Mouse (Mus musculus) cortical plate, adult 2 months (tissue): ENCODE results near the gene Rom1. TPM values are rescaled to one million over a fixed set of nuclear protein-coding genes. Genes with fewer than 3 reads are reported as not detected.

ENCODE experiments used
- H3K27ac ChIP-seq: fragments of 200-500 bp; 2 replicates; pipeline ENCODE4 v1.5.1; 2012; ENCODE audit warnings: low read length, control low read depth, inconsistent platforms; ENCODE audit not compliant: insufficient read depth
- H3K4me1 ChIP-seq: fragments of 200-500 bp; 2 replicates; pipeline ENCODE4 v1.6.1; 2011; ENCODE audit warnings: low read length; ENCODE audit not compliant: control insufficient read depth, insufficient read depth
- H3K4me3 ChIP-seq: fragments of 200-500 bp; 2 replicates; pipeline ENCODE4 v1.5.1; 2011; ENCODE audit warnings: mild to moderate bottlenecking, low read length, control low read depth; ENCODE audit not compliant: insufficient read depth
- CTCF ChIP-seq: fragments of 200-500 bp; IDR thresholded peaks from 2 replicates; pipeline ENCODE4 v1.5.1; 2011; ENCODE audit warnings: mild to moderate bottlenecking, control low read depth, low read length; ENCODE audit not compliant: insufficient read depth; ENCODE audit errors: extremely low read depth
- POLR2A ChIP-seq: fragments of 200-500 bp; IDR thresholded peaks from 2 replicates; pipeline ENCODE4 v1.6.1; 2011; ENCODE audit warnings: mild to moderate bottlenecking, low read length, control low read depth; ENCODE audit not compliant: insufficient read depth; ENCODE audit errors: extremely low read depth
- polyA plus RNA-seq: library from polyadenylated mRNA; depleted of rRNA; stranded (reverse); fragments of >200 nt; gene quantifications from 2 replicates; pipeline ENCODE4 v1.2.3, GENCODE M21; 2012

Rom1 gene
- polyA plus RNA-seq, 1 experiment = 9.2 TPM

DNA sequence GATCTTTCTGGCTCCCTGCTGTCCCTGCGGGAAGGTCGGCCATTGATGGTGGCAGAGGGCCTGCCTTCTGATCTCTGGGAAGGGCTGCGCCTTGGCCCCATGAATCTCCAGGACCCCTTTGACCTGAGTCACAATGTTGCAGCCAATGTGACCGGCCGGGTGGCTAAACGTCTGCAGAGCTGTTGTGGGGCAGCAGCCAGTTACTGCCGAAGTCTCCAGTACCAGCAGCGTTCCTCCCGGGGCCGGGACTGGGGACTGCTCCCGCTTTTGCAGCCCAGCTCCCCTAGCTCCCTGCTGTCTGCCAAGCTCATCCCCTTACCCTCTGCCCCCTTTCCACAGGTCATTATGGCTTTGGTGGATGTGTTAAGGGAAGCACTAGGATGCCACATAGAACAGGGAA is 35.9 kb upstream of the Rom1 start:
- Histone ChIP-seq H3K27ac (no peak overlapping the region), H3K4me1 (peaks cover 5% of the 10 kb centered on the region; the same call in 1 of the 2 replicates), H3K4me3 (no peak overlapping the region)
- TF ChIP-seq CTCF (no peak), POLR2A (no peak)

DNA sequence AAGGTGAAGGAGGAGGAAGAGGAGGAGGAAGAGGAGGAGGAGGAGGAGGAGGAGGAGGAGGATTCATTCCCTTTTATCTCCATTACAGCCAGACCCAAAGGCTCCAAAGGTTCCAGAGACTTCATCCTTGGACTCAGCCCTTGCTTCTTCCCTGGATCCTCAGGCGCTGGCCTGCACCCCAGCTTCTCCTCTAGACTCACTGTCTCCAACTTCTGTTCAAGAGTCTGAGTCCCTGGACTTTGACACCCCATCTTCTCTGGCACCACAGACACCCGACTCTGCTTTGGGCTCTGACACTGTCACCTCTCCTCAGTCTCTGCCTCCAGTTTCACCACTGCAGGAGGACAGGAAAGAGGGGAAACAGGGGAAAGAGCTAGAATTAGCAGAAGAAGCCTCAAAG is 33.1 kb upstream of the Rom1 start:
- H3K27ac ChIP-seq = peak overlapping the region; percentile 93
- peaks cover 3% of the 10 kb centered on the region; the same call in 1 of the 2 replicates for H3K4me1 ChIP-seq
- no peak for TF ChIP-seq POLR2A
- TF ChIP-seq CTCF = no peak
- no peak overlapping the region for H3K4me3 ChIP-seq

DNA sequence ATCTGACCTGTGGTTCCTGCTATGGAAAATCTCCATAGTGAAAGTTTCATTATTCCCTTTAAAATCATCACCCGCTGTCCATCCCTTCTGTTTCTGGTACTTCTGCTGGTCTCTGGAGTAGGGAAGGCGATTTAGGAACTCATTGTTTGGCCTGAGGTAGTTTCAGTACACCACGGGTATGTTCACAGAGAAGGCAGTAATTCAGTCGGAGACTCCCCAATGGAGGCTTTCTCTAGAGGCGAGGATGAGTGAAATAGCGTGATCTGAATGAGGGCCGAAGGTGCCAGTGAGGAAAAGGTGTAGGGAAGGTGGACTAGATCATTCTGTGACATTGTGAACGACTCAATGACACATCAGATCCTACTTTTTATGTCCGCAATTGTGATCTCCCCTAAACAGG is 25.0 kb upstream of the Rom1 start:
- Histone ChIP-seq H3K27ac (no peak overlapping the region), H3K4me1 (peaks cover 2% of the 10 kb centered on the region; the same call in 1 of the 2 replicates), H3K4me3 (peak overlapping the region; percentile 65)
- TF ChIP-seq CTCF (no peak), POLR2A (no peak)

DNA sequence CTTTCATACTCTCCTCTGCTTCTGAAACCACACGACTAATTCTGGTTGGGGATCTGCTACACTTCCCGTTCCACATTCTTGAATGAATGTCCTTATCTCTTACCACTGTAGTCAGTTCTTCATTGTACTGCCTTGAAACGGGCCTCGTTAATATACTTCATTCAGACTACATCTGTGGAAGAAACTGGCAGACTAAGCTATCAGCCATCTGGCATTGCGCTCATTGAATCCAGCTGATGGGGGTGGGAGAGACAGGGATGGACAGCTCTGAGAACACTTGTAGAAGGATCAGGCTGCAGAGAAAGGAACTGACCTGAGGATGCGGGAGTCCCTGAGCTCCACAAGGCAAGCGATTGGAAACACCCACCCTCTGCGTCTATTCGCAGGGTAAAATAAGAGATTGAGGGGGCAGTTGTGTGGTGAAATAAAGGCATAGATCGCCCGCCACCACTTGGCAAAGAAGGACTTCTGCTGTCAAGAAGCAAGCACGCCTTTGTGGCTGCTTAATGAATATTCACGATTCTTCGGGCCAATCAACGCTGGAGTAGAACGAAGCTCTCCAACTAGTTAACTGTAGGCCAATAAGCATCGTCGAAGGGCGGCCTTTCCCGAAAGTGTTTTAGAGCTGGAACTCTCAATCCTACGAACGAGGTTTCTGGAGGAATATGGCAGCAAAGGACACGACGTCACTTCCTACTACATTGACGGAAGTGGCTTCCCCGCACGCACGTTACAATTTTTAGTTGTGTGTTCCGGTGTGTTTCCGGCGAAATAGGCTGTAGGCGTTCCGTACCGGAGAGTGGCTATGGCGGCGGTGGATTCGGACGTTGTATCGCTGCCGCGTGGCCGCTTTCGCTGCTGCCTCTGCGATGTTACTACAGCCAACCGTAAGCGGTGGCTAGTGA is 24.2 kb upstream of the Rom1 start, which contains the start of gene Tut1:
TSS of gene Tut1 (plus strand) at position 713 of the 905 bp plus-strand sequence.
- Histone ChIP-seq H3K4me3 (peak within 1 kb of the TSS; percentile 65), H3K27ac (no peak within 1 kb of the TSS), H3K4me1 (peaks cover 2% of the 10 kb centered on the region; the same call in 1 of the 2 replicates)
- peak; percentile 38 for TF ChIP-seq POLR2A
- TF ChIP-seq CTCF = no peak

DNA sequence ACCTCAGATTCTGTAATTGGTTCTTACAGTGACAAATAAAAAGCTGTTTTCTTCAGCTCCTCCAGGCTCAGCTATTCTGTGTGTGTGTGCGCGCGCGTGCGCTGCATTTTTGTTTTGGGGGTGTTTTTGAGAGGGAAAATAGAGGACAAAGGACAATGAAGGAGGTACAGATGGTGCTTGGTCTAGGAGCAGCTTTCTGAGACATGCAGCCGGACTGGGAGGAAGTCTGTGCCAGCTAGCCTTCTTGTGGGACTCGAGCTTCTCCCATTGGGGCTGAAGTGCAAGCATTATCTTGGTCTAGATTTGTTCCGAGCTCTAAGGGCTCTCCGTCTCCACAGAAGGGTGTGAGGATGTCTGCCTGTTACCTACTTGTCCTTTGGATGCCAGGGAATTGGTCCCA is 23.1 kb upstream of the Rom1 start:
- Histone ChIP-seq H3K27ac (no peak overlapping the region), H3K4me3 (no peak overlapping the region), H3K4me1 (peaks cover 2% of the 10 kb centered on the region; the same call in 1 of the 2 replicates)
- TF ChIP-seq CTCF (no peak), POLR2A (no peak)

DNA sequence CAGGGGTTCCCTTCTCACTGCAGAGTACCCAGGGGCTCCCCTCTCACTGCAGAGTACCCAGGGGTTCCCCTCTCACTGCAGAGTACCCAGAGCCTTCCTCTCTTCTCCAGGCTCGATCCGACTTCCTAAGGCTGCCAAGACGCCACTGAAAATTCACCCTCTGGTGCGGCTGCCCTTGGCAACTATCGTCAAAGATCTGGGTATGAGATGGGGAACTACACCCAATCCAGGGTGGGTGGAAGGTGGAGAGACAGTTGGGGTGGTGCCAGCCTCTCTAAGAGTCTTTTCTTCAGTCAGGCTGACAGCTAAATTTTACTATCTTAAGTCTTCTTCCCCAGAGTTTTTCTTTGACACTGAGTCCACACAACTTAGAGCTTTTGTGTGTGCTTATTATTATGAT is 21.0 kb upstream of the Rom1 start:
- no peak overlapping the region for H3K4me3 ChIP-seq
- no peak overlapping the region for H3K27ac ChIP-seq
- peaks cover 2% of the 10 kb centered on the region; the same call in 1 of the 2 replicates for H3K4me1 ChIP-seq
- no peak for TF ChIP-seq CTCF
- no peak for TF ChIP-seq POLR2A

DNA sequence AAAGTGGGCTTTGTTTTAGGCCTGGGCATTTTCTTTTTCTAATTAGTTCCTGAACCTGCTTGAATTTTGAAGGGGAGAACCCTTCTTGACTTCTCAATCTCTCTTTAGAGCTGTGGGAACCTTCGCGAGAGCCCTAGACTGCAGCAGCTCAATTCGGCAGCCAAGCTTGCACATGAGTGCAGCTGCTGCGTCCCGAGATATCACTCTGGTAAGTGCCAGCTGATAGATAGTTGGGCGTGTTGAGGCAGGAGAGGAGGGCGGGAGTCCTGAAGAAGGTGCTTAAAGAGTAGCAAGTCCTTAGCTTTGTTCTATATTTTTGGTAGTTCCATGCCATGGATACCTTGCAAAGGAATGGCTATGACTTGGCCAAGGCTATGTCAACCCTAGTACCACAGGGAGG is 17.8 kb upstream of the Rom1 start:
- Histone ChIP-seq H3K27ac (no peak overlapping the region), H3K4me3 (no peak overlapping the region), H3K4me1 (peaks cover 3% of the 10 kb centered on the region; the same call in 1 of the 2 replicates)
- TF ChIP-seq CTCF (no peak), POLR2A (no peak)

DNA sequence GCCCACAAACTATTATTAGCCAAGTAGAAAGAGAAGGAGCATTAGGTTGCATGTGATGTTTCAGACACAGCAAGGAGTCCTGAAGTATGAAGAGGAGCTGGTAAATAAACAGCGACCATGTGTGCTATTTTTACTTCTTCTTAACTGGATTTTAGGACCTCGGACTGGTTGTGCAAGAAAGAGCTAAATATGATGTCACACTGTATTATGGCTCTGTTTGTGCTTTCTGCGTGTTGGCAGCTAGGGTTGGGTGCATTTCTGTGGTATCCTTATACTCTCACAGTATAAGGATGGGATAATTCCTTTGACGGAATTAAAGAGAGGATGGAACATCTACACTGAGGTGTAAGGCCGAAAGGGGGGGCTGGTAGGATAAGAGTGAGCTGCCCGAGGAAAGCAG is 16.1 kb upstream of the Rom1 start:
- no peak overlapping the region for H3K27ac ChIP-seq
- TF ChIP-seq CTCF = no peak
- H3K4me1 ChIP-seq = peaks cover 3% of the 10 kb centered on the region; the same call in 1 of the 2 replicates
- H3K4me3 ChIP-seq = no peak overlapping the region

DNA sequence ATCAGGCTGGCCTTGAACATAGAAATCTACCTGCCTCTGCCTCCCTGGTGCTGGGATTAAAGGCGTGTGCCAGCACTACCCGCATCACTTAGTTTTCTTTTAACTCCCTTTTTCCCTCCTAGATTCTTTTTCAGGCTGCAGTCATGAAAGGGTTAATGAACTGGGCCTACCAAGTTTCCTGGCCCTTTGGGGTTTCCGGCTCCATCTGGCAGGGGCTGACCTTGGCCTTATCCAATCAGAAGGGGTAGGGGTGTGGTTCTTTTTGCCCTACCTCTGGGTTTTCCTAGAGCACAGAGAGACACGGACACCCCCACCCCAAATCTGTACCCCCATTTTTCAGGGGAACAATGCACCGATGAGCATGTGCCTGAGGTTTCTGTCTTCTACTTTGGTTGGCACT is 15.6 kb upstream of the Rom1 start:
- TF ChIP-seq CTCF = no peak
- TF ChIP-seq POLR2A = no peak

DNA sequence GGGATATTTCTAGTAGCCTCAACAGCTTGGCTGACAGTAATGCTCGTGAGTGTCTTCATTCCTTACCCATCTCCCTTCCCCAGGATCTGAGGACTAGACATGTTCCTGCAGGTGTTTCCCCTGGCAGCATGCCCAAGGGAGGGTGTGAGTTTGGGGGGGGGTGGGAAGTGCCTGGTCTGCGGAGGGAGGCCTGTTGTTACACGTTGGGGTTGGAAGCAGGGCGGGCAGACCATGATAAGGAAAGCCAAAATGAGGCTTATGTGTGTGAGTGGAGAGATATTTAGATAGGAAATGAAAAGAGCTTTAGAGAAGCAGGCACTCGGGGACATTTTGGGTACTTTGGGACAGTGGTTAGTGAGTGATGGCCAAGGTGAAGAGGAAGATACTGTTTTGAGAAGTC is 14.9 kb upstream of the Rom1 start:
- Histone ChIP-seq H3K27ac (no peak overlapping the region), H3K4me1 (peaks cover 3% of the 10 kb centered on the region; the same call in 1 of the 2 replicates), H3K4me3 (no peak overlapping the region)
- TF ChIP-seq POLR2A (no peak), CTCF (no peak)

More for the DNA sequence above, 15.6 kb upstream of the Rom1 start:
- Histone ChIP-seq H3K4me1 (peaks cover 3% of the 10 kb centered on the region; the same call in 1 of the 2 replicates), H3K4me3 (no peak overlapping the region), H3K27ac (no peak overlapping the region)
